Mouse (Mus musculus): ENCODE results near the gene Pklr. TPM values are rescaled to one million over a fixed set of nuclear protein-coding genes. Genes with fewer than 3 reads are reported as not detected.
A peak's percentile ranks its signal among the peaks of the same experiment; 100 is the strongest.

Gene Pklr
- 0.33 and 0.68 TPM in 2 replicates for polyA plus RNA-seq (2015; fragmentation: Nextera tagmentation; extraction: Ambion mirVana)

DNA sequence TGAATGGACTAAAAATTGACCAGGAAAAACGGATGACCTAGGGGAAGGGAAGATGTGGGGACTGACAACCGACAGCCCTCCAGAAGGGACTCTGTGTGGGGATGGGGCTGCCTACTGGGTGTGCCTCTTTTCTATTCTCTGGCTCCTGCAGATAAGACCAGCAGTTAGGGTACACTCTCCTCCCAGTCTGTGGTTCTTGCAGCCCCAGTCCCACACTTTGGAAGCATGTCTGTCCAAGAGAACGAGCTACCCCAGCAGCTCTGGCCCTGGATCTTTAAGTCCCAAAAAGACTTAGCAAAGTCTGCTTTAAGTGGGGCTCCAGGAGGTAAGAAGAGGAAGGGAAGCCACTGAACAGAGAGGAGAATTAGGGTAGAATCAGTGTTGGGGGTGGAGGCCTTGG is at the start of gene Pklr:
TSS of gene Pklr (plus strand) at position 185 of the 400 bp plus-strand sequence.
- peaks cover 16% of the 10 kb centered on the region; the same call in 1 of the 2 replicates for H3K27me3 ChIP-seq
- H3K9me3 ChIP-seq: no peaks in the 10 kb centered on the region
- no peak for ATAC-seq (ENCODE audit: low FRiP score, low read depth)
- H3K4me1 ChIP-seq: no peaks in the 10 kb centered on the region
- H3K36me3 ChIP-seq: no peaks in the 10 kb centered on the region
- no peak within 1 kb of the TSS for H3K27ac ChIP-seq
- H3K4me3 ChIP-seq: no peak within 1 kb of the TSS
- WGBS: 61% methylated on average over 3 of the region's 3 CpGs
- H3K4me2 ChIP-seq (replicated peaks): no peak within 1 kb of the TSS
- no peak within 1 kb of the TSS for H3K9ac ChIP-seq

DNA sequence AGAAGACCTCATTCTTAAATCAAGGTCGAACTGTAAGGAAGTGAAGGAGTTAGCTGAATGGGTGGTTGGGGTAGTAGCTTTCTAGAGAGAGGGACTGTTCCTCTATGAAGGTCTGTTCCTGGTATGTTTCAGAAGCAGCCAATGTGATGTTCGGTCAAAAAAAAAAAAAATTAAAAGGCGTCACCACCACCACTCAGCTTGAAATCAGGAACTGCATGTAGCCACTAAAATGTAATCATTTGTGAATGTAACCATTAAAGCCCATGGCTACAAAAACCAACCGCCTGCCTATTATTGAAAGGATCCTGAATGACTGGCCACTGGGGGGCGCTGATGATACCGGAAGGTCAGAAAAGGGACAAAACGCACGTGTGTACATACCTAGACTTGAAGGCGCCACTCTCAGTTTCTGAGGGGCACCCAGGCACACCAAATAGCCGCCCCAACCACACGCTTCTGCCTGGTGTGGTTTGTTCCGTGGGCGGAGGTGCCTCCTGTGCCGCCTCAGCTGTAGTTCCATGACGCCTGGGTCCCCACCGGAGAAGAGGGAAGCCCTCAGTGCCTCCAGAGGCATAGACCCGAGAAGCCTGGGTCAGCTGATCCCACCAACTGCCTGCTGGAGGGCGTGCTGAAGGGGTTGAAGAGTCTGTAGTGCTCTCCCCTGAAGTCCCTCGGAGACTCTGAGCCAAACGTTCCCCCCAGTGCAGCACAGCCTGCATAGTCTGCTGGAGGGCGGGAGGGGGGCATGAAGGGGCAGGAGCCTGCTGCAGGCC is 48.4 kb upstream of the Pklr start:
- Histone ChIP-seq H3K9ac (peak overlapping the region; percentile 25; the same call in 1 of the 2 replicates), H3K4me1 (peaks cover 38% of the 10 kb centered on the region), H3K9me3 (no peaks in the 10 kb centered on the region), H3K27ac (peak overlapping the region; percentile 69; the same call in 1 of the 2 replicates), H3K27me3 (peaks cover 21% of the 10 kb centered on the region), H3K4me2 (replicated peaks) (peak overlapping the region; percentile 98), H3K4me3 (peak overlapping the region; percentile 21), H3K36me3 (peaks cover 30% of the 10 kb centered on the region)
- 24% methylated on average over 21 of the region's 21 CpGs for WGBS
- ATAC-seq (ENCODE audit: low FRiP score, low read depth): no peak

DNA sequence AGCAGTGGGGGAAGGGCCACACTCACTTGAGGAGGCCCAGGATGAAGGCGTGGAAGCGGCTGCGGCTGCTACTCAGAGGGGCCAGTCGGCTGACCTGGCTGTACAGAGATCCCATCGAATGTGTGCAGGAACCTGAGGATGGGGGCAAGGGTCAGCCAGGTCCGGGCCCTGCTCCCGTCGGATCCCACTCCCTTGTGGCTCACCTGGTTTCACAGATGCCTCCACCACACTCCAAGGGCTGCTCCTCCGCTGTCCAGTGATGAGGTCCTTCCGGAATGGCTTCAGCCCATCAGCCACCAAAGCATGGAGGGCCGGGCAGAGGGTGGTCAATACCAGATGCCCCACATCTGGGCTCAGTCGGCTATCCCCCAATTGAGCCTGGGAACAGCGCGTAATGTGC is 47.0 kb upstream of the Pklr start:
- no peak for ATAC-seq (ENCODE audit: low FRiP score, low read depth)
- Histone ChIP-seq H3K4me2 (replicated peaks) (peak overlapping the region; percentile 98), H3K27ac (no peak overlapping the region), H3K27me3 (peaks cover 30% of the 10 kb centered on the region), H3K9ac (peak overlapping the region; percentile 74), H3K4me1 (peaks cover 50% of the 10 kb centered on the region), H3K36me3 (peaks cover 28% of the 10 kb centered on the region), H3K4me3 (peak overlapping the region; percentile 59), H3K9me3 (no peaks in the 10 kb centered on the region)
- WGBS: 53% methylated on average over 14 of the region's 14 CpGs

DNA sequence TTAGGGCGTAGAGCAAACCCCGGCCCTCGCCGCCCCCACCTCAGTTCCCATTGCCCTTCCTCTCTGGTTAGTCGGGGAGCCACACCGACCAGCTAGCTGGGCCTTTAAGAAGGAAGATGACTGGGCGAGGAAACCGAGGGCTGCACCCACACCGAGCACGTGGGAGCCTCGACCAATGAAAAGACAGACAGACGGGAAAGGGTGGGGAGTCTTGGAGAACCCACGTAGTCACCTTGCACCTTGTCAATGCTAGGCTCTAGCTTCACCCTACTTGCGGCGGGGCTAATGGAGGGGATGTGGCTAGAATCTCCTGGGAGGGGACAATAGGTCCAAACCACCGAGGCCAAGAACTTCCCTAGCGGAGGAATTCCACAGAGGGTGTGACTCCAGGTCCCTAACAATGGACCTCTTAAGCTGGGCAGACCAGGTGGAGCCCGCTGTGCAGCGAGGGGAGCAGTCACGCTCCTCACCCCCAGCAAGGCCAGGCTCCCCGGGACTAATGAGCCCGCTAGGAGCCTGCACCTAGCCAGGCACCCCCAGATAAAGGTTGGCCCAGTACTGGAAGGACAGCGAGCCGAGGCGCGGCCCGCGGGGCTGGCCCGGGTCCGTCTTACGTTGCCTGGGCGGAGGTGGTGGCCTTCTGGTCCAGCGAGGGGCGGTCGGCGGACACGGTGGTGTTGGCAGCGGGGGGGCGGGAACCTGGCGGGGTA is 45.9 kb upstream of the Pklr start:
- peak; percentile 74 for ATAC-seq (ENCODE audit: low FRiP score, low read depth)
- peak overlapping the region; percentile 88 for H3K27ac ChIP-seq
- no peaks in the 10 kb centered on the region for H3K9me3 ChIP-seq
- H3K27me3 ChIP-seq: peaks cover 33% of the 10 kb centered on the region
- under 1% methylated on average over 39 of the region's 40 CpGs for WGBS
- peaks cover 28% of the 10 kb centered on the region for H3K36me3 ChIP-seq
- H3K4me3 ChIP-seq: peak overlapping the region; percentile 59
- H3K4me2 ChIP-seq (replicated peaks): peak overlapping the region; percentile 98
- H3K9ac ChIP-seq: peak overlapping the region; percentile 74
- peaks cover 50% of the 10 kb centered on the region for H3K4me1 ChIP-seq

DNA sequence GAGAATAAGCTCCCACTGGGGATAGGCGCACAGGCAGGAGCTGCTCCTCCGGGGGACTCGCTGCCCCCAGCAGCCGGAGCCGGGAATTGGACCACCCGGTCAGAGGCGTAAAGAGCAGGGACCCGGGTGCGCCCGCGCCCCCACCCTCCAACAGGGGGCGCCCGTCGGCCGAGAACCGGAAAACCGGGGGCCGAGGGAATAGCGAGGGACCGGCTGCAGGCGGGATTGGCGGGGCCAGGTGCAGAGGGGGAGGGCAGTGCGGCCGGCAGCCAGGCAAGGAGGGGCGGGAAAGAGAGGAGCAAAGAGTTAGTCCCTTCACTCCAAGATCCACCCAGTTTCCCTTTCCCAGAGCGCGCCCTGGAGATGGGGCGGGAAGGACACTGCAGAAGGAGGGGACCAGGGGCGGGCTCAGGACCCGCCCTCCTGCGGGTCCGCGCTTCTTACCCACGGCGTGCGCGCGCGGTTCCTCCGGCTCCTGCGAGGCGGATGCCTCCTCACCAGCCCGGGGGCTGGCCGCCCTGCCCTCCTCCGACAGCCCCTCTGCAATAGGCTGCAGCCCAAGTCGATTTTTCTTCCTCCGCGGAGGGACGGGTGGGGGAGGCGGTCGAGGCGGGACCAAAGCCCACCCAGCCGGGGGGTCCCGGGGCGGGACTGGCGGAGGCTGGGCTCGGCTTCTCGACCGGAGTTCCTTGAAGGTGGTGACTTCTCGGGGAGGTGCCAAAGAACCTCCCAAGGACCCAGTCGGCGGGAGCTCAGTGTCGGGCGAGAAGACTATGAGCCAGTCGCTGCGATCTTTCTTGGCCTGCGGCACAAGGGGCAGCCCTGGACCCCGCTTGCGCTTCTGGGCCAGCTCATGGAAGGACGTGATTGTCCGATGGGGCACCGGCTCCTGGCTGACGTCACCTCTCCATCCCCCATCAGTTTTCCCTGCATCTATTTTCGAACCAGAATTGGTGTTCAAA is 45.0 kb upstream of the Pklr start:
- Histone ChIP-seq H3K36me3 (peaks cover 29% of the 10 kb centered on the region), H3K9ac (peak overlapping the region; percentile 74), H3K4me3 (peak overlapping the region; percentile 59), H3K4me2 (replicated peaks) (peak overlapping the region; percentile 98), H3K27me3 (peaks cover 33% of the 10 kb centered on the region), H3K27ac (peak overlapping the region; percentile 88), H3K4me1 (peaks cover 50% of the 10 kb centered on the region), H3K9me3 (no peaks in the 10 kb centered on the region)
- ATAC-seq (ENCODE audit: low FRiP score, low read depth): peak; percentile 78
- under 1% methylated on average over 68 of the region's 74 CpGs for WGBS

DNA sequence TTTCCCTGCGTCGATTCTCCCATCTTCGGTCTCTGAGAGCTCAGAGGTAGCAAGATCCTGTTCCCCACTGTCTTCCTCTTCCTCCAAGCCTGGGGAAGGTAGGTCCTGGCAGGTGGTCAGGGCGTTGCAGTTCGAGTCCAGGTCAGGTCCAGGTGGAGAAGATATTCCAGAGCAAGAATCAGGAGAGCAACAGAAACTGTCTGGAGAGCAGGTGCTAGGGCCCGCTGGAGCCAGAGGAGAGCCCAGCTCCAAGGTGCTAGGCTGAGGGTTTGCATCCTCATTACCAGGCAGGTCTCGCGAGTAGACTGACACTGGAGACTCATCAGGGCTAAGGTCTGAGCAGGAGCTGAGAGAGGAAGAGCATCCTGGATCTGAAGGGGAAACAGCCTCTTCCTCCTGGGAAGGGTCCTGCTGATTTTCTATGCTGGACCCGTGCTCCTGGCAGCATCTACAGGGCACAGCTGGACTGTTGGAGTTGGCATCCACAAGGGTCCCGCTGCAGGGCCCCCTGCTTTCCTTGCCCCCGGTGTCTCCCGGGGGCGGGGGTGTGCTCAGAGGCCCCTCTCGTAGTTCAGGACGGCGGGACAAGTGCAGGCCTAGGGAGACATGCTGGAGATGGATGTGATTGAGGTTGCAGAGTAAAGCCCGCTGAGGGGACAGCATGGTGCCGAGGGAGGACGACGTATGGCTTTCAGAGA is 44.0 kb upstream of the Pklr start:
- no peaks in the 10 kb centered on the region for H3K9me3 ChIP-seq
- peak overlapping the region; percentile 98 for H3K4me2 ChIP-seq (replicated peaks)
- peaks cover 32% of the 10 kb centered on the region for H3K36me3 ChIP-seq
- no peak for ATAC-seq (ENCODE audit: low FRiP score, low read depth)
- H3K9ac ChIP-seq: peak overlapping the region; percentile 74; the same call in 1 of the 2 replicates
- H3K4me3 ChIP-seq: peak overlapping the region; percentile 59
- peaks cover 33% of the 10 kb centered on the region for H3K27me3 ChIP-seq
- 10% methylated on average over 20 of the region's 20 CpGs for WGBS
- H3K27ac ChIP-seq: 0 out of 2 replicates have a peak overlapping the region, but pooled peaks have one; percentile 88
- peaks cover 49% of the 10 kb centered on the region for H3K4me1 ChIP-seq

DNA sequence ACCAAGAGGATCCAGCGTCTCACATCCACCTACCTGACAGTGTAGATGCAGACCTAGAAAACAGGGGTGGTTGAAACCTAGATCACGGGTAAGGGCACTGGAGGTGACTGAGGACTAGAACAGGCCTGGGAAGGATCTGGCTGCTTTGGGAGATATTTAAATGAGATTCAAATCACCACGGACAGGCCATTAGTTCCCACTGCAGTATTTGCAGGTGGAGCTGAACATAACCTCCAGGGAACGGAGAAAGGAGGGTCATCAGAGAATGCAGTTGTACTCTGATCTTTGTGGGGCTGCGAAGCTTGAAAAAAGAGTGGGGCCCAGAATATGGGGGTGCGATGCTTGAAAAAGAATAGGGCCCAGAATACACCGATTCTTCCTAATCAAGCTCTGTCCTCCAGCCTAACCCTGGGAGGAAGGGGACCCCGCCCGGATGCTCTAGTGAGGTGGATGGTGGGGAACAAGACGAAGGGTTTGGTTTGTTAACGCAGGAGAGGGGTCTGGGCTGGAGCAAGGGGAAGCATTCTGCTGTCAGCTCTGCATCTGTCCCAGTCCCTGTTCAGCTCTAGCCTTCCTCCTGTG is 43.3 kb upstream of the Pklr start:
- H3K27ac ChIP-seq: no peak overlapping the region
- H3K4me3 ChIP-seq: peak overlapping the region; percentile 59
- H3K9me3 ChIP-seq: no peaks in the 10 kb centered on the region
- no peak for ATAC-seq (ENCODE audit: low FRiP score, low read depth)
- H3K36me3 ChIP-seq: peaks cover 38% of the 10 kb centered on the region
- peaks cover 42% of the 10 kb centered on the region for H3K4me1 ChIP-seq
- peaks cover 33% of the 10 kb centered on the region for H3K27me3 ChIP-seq
- H3K9ac ChIP-seq: peak overlapping the region; percentile 74
- 17% methylated on average over 11 of the region's 11 CpGs for WGBS
- peak overlapping the region; percentile 98 for H3K4me2 ChIP-seq (replicated peaks)

DNA sequence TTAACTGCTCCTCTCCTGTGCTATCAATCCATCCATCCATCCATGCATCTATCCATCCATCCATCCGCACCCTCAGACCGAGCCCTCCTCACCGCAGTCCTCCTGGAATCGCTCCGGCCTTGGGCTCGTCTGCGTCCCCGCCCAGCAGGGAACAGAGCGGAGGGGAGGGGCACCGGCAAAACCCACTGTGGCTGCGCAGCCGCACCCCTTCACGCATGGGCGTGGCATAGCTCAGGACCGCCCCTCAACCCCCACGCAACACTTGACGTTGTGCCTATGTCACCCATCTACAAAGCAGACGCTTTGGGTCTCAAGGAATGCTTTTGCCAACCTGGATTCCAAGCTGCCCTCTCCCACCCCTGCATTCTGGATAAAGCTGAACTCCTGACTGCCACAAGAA is 42.8 kb upstream of the Pklr start, which contains the start of gene Rusc1:
TSS of gene Rusc1 (minus strand) at position 137 of the 400 bp plus-strand sequence.
- peaks cover 44% of the 10 kb centered on the region for H3K36me3 ChIP-seq
- no peak within 1 kb of the TSS for H3K27ac ChIP-seq
- peak within 1 kb of the TSS; percentile 74 for H3K9ac ChIP-seq
- no peaks in the 10 kb centered on the region for H3K9me3 ChIP-seq
- H3K27me3 ChIP-seq: peaks cover 33% of the 10 kb centered on the region
- H3K4me2 ChIP-seq (replicated peaks): peak within 1 kb of the TSS; percentile 98
- peak within 1 kb of the TSS; percentile 59 for H3K4me3 ChIP-seq
- peaks cover 37% of the 10 kb centered on the region for H3K4me1 ChIP-seq
- WGBS: under 1% methylated on average over 18 of the region's 18 CpGs
- peak; percentile 44 for ATAC-seq (ENCODE audit: low FRiP score, low read depth)

DNA sequence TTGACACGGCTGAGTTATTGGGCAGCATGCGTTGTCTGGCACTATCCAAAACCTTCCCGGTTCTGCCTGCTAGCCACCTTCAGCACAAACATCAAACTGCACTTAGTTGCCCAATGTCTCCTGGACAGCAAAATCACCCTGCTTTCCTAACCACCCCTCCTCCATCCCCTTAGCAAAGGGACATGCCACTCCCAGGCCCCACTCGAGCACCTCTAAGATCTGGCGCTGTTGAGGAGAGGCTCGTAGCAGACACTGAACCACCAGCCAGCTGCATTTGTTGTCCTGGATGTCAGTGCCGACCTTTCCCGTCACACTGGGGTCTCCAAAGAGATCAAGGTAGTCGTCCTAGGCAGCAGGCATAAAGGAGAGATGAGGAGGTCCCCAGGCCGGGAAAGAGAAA is 41.9 kb upstream of the Pklr start:
- no peak overlapping the region for H3K4me3 ChIP-seq

DNA sequence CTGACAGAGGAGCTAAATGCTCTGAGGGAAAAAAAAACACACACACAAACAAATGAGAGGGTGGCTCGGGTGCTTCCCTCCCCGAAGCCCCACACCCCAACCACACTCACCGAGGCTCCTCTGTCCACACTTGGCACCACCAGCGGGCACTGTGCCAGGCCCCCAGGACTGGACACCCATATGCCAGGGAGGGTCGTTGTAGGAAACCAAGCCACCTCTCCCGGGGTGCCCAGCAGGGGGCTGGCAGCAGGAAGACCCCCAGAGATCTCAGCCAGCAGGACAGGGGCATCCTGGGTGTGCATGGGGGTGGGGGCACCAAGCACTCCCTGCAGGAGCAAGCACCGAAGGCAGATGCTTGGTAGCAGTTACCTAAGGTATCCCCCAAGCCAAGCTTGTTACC is 35.1 kb upstream of the Pklr start, which contains the start of gene Gm43738:
TSS of gene Gm43738 (minus strand) at position 289 of the 400 bp plus-strand sequence.
- peak within 1 kb of the TSS; percentile 55; the same call in 1 of the 2 replicates for H3K27ac ChIP-seq
- H3K36me3 ChIP-seq: peaks cover 44% of the 10 kb centered on the region
- H3K4me3 ChIP-seq: peak within 1 kb of the TSS; percentile 78
- H3K9me3 ChIP-seq: no peaks in the 10 kb centered on the region
- H3K27me3 ChIP-seq: no peaks in the 10 kb centered on the region
- 36% methylated on average over 7 of the region's 7 CpGs for WGBS
- H3K4me2 ChIP-seq (replicated peaks): peak within 1 kb of the TSS; percentile 90
- H3K4me1 ChIP-seq: peaks cover 30% of the 10 kb centered on the region
- H3K9ac ChIP-seq: peak within 1 kb of the TSS; percentile 86
- ATAC-seq (ENCODE audit: low FRiP score, low read depth): no peak

More for the DNA sequence above, 41.9 kb upstream of the Pklr start:
- no peaks in the 10 kb centered on the region for H3K9me3 ChIP-seq
- peaks cover 24% of the 10 kb centered on the region for H3K27me3 ChIP-seq
- peaks cover 30% of the 10 kb centered on the region for H3K4me1 ChIP-seq
- 85% methylated on average over 10 of the region's 10 CpGs for WGBS
- peaks cover 52% of the 10 kb centered on the region for H3K36me3 ChIP-seq
- H3K9ac ChIP-seq: no peak overlapping the region
- H3K4me2 ChIP-seq (replicated peaks): peak overlapping the region; percentile 98; the same call in 1 of the 2 replicates
- H3K27ac ChIP-seq: no peak overlapping the region
- ATAC-seq (ENCODE audit: low FRiP score, low read depth): no peak
